Mouse (Mus musculus): ENCODE measurements at regions not wholly inside any gene's neighbourhood (a gene's known extent, or its start where the extent isn't known, plus 50 kb on each side); places are given as distances from the start of the nearest gene placed in this dataset.

DNA sequence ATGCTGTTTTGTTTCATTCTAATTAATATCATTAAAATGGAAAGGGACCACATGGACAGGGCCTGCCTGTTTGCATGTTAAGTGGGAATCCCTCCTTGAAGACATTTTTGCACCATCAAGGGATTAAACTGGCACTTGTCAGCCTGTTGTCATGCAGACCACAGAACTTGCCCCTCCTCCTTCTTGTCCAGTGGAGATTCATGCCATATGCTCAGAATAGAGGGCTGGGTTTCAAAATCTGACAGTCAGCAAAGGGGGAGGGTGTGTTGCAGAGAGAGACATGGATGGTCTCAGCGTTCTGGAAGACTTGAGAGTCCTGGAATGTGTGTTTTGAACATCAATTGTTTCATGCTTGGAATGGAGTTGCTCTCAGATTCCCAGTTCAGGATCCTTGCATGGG is 149.2 kb downstream of the Vgll3 start:
- TF ChIP-seq CTCF (IDR thresholded peaks at IDR 0.05 in 2 of 3, conservative IDR thresholded peaks at IDR 0.05 in 1 of 3; ENCODE audit: control insufficient read depth in 1 of 3, insufficient read depth in 1 of 3, low read depth in 2 of 3, low read length in 3 of 3, poor library complexity in 1 of 3, severe bottlenecking in 1 of 3) (no peak), MAX (IDR thresholded peaks at IDR 0.05; ENCODE audit: low read length) (no peak), EP300 (IDR thresholded peaks at IDR 0.05; ENCODE audit: low read depth in 1 of 2, low read length in 2 of 2) (no peak), MAZ (IDR thresholded peaks at IDR 0.05; ENCODE audit: low read depth, low read length) (no peak), POLR2A (IDR thresholded peaks at IDR 0.05; ENCODE audit: control insufficient read depth in 1 of 2, insufficient read depth in 1 of 2, low read depth in 1 of 2, low read length in 2 of 2, poor library complexity in 1 of 2) (no peak), ETS1 (IDR thresholded peaks at IDR 0.05; ENCODE audit: low read depth, low read length) (no peak), GATA1 (IDR thresholded peaks at IDR 0.05; ENCODE audit: low read depth, low read length) (no peak), TAL1 (IDR thresholded peaks at IDR 0.05; ENCODE audit: low read length) (no peak), E2F4 (IDR thresholded peaks at IDR 0.05; ENCODE audit: borderline replicate concordance, low read depth, low read length) (no peak), ZNF384 (IDR thresholded peaks at IDR 0.05; ENCODE audit: low read depth, low read length) (no peak), HCFC1 (IDR thresholded peaks at IDR 0.05; ENCODE audit: low read depth, low read length) (no peak), ELF1 (IDR thresholded peaks at IDR 0.05; ENCODE audit: low read depth, low read length) (no peak), CHD1 (IDR thresholded peaks at IDR 0.05; ENCODE audit: low read depth, low read length) (no peak), TBP (IDR thresholded peaks at IDR 0.05; ENCODE audit: low read depth, low read length) (no peak)

All from MEL (cell line).